Mouse (Mus musculus): ENCODE measurements around the gene Phactr1. TPM values are rescaled to one million over a fixed set of nuclear protein-coding genes. Genes with fewer than 3 reads are reported as not detected.

Phactr1 gene
- total and polyA plus RNA-seq, 2 experiments from 2014 or later: 84.5 to 106 TPM

DNA sequence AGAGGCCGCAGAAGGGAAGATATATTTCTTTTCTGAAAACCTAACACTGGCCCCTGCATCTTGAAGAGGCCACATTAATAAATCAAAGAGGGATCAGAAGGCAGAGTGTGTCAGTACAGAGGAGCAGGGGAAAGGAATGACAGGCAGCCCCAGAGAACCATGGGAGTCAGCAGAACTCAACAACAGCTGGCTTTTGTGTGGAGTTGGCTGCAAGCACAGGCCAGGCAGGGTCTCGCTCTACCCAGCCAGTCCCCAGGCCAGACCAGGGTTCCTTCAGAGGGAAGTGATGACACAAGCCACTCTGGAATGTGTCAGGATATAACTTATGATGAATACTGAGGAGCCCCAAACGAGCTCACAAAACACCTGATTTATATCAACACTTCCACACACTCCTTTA lies 479.0 kb downstream of the Phactr1 start:
- Histone ChIP-seq H3K4me3 (ENCODE audit: low read depth, low read length) (no peak overlapping the region), H3K27me3 (ENCODE audit: insufficient read depth, low read length) (no peaks in the 10 kb centered on the region), H3K9ac (no peak overlapping the region), H3K4me1 (ENCODE audit: insufficient read depth) (no peaks in the 10 kb centered on the region), H3K4me2 (ENCODE audit: low read depth) (no peak overlapping the region), H3K9me3 (ENCODE audit: low read length) (no peaks in the 10 kb centered on the region), H3K27ac (ENCODE audit: low read depth, low read length) (no peak overlapping the region), H3K36me3 (ENCODE audit: insufficient read depth) (peaks cover 33% of the 10 kb centered on the region)
- ATAC-seq (no peak), DNase-seq (no peak)
- TF ChIP-seq CTCF (IDR thresholded peaks at IDR 0.05; ENCODE audit: low read depth): no peak
- WGBS: 86% methylated on average over 3 of the region's 3 CpGs

DNA sequence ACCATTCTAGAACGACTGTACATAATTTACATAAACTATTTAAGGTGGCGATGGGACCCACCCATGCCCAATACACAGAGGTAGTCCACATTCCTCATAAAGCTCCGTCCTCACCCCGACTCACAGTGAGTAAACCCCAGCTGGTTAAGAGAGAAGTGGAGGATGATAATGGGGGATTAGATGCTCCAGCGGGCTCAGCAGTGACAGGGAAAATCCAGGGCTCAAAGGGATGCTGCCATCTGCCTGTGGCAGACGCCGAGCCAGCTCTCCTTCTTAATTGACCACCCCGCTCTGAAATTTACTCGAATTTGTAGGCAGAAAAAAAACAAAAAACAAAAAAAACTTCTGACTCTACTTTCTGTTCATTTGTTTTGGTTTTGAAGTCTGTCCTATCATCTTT lies 487.3 kb downstream of the Phactr1 start:
- Histone ChIP-seq H3K36me3 (ENCODE audit: insufficient read depth) (peaks cover 11% of the 10 kb centered on the region), H3K4me2 (ENCODE audit: low read depth) (no peak overlapping the region), H3K9ac (no peak overlapping the region), H3K27ac (ENCODE audit: low read depth, low read length) (no peak overlapping the region), H3K9me3 (ENCODE audit: low read length) (no peaks in the 10 kb centered on the region), H3K27me3 (ENCODE audit: insufficient read depth, low read length) (no peaks in the 10 kb centered on the region), H3K4me1 (ENCODE audit: insufficient read depth) (no peaks in the 10 kb centered on the region), H3K4me3 (ENCODE audit: low read depth, low read length) (no peak overlapping the region)
- ATAC-seq (no peak), DNase-seq (no peak)
- WGBS: 60% methylated on average over 9 of the region's 9 CpGs
- TF ChIP-seq CTCF (IDR thresholded peaks at IDR 0.05; ENCODE audit: low read depth): no peak

DNA sequence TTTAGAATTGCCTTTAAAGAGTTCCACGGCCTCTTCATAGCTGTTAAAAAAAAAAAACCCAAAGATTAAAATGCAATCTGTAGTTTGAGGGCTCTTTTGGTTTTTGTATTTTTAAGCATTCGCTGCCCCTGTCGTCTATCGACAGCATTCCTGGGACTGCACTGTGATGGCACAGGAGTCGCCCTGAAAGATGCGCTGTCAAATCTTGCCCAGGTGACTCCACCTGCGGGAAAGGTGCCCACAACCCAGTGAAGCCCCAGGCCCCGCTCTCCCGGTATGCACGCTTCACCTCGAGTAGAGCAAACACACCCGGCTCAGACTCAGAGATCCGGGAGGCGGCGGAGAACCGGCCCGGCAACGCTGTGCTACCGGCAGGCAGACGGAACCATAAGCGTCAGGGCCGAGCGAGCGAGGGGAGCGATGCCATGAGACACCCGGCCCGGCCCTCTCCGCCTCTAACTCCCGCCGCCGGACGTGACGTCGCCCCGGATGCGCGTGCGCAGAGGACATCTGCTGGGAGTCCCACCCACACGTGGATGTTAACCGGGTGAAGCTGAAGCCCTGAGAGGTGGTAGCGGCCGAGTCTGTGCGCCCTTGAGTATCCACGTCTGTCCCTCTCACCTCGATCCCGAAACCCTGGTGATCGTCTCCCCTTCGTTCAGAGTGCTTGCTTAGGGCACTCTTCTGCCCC lies 490.7 kb downstream of the Phactr1 start, which contains the start of gene Tbc1d7:
Gene Tbc1d7, minus strand, starts transcription at position 482 of the 691 bp plus-strand sequence.
- WGBS: 2% methylated on average over 48 of the region's 48 CpGs
- ATAC-seq: peak; percentile 97
- peak within 1 kb of the TSS; percentile 54 for H3K4me3 ChIP-seq (ENCODE audit: low read depth, low read length)

DNA sequence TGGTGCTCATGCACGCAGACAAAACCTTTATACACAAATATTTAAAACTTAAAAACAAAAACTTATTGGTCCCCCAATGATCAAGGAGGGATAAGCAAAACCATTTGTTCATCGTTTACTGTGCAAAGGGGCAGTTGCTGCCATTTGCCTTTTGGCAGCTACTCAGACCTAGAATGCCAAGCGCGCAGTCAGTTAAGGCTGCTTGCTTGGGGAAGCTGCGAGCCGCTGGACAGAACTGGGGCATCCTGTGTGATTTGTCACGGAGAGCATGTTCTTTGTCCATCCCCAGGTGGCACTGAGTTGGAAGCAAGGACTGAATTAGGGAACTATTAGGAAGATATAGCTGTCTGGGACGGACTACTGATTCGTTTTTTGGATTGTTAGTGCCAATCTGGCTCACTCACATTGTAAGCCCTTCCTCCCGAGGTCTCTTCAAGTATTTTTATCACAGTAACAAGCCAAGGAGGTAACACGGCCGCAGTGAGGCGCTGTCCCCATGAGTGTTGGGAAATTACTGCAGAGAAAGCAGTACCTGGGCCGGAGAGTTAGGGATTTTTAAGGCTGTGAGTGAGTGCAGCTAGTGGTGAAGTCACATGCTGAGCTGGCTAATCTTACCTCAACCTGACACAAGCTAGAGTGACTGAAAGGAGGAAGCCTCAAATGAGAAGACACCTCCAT lies 491.8 kb downstream of the Phactr1 start:
- ATAC-seq: no peak
- 38% methylated on average over 14 of the region's 14 CpGs for WGBS
- DNase-seq: peak; percentile 29
- Histone ChIP-seq H3K27me3 (ENCODE audit: insufficient read depth, low read length) (no peaks in the 10 kb centered on the region), H3K4me2 (ENCODE audit: low read depth) (peak overlapping the region; percentile 78), H3K4me3 (ENCODE audit: low read depth, low read length) (peak overlapping the region; percentile 54), H3K4me1 (ENCODE audit: insufficient read depth) (no peaks in the 10 kb centered on the region), H3K36me3 (ENCODE audit: insufficient read depth) (no peaks in the 10 kb centered on the region), H3K9ac (peak overlapping the region; percentile 80; the same call in 1 of the 2 replicates), H3K9me3 (ENCODE audit: low read length) (no peaks in the 10 kb centered on the region), H3K27ac (ENCODE audit: low read depth, low read length) (no peak overlapping the region)
- peak; percentile 51 for TF ChIP-seq CTCF (IDR thresholded peaks at IDR 0.05; ENCODE audit: low read depth)

More for the DNA sequence above, 490.7 kb downstream of the Phactr1 start, which contains the start of gene Tbc1d7:
- H3K27me3 ChIP-seq (ENCODE audit: insufficient read depth, low read length): no peaks in the 10 kb centered on the region
- no peaks in the 10 kb centered on the region; the same call in 1 of the 2 replicates for H3K36me3 ChIP-seq (ENCODE audit: insufficient read depth)
- H3K9ac ChIP-seq: peak within 1 kb of the TSS; percentile 80
- no peaks in the 10 kb centered on the region for H3K4me1 ChIP-seq (ENCODE audit: insufficient read depth)
- peak within 1 kb of the TSS; percentile 78 for H3K4me2 ChIP-seq (ENCODE audit: low read depth)
- TF ChIP-seq CTCF (IDR thresholded peaks at IDR 0.05; ENCODE audit: low read depth): peak; percentile 17; the same call in 1 of the 2 replicates
- no peaks in the 10 kb centered on the region for H3K9me3 ChIP-seq (ENCODE audit: low read length)
- peak within 1 kb of the TSS; percentile 83 for H3K27ac ChIP-seq (ENCODE audit: low read depth, low read length)
- DNase-seq: peak; percentile 99

DNA sequence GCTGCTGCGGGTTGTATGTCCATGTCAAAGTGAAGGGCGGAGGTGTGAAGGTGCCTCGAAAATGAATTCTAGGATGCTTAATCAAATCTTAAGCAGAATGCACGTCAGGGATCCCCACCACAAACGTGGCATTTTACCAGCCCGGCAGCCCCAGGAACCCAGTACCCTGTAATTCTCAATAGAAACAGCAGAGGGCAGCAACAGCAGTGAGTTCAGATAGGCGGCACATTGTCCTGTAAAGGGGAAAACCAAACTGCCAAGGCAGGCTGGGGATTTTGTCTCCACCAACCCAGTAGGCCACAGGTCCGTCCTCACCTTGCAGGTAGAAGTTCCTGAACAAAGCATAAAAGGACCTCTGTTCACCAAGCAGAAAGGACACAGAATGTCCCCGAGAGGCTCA lies 492.8 kb downstream of the Phactr1 start:
- ATAC-seq: no peak
- peak; percentile 79 for TF ChIP-seq CTCF (IDR thresholded peaks at IDR 0.05; ENCODE audit: low read depth)

DNA sequence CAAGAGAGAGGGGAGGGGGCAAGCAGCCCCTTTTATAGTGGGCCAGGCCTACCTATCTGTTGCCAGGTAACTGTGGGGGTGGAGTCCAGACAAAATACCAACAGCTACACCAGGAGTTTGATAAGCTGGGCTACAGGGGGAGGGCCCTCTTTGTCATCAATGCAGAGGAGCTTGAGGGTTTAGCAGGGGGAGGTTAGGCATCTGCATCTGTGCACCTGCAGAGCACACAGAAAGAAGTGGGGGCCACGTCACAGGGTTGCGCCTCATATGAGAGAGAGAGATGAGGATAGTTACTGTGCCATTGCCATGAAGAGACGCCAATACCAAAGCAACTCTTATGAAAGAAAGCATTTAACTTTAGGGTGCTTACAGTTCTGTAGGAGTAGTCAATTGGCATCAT lies 496.3 kb downstream of the Phactr1 start:
- no peak overlapping the region for H3K9ac ChIP-seq
- H3K4me2 ChIP-seq (ENCODE audit: low read depth): no peak overlapping the region
- DNase-seq (no peak), ATAC-seq (no peak)
- H3K27me3 ChIP-seq (ENCODE audit: insufficient read depth, low read length): no peaks in the 10 kb centered on the region
- no peaks in the 10 kb centered on the region for H3K4me1 ChIP-seq (ENCODE audit: insufficient read depth)
- no peak overlapping the region for H3K4me3 ChIP-seq (ENCODE audit: low read depth, low read length)
- no peak overlapping the region for H3K27ac ChIP-seq (ENCODE audit: low read depth, low read length)
- no peak for TF ChIP-seq CTCF (IDR thresholded peaks at IDR 0.05; ENCODE audit: low read depth)
- no peaks in the 10 kb centered on the region for H3K9me3 ChIP-seq (ENCODE audit: low read length)
- no peaks in the 10 kb centered on the region for H3K36me3 ChIP-seq (ENCODE audit: insufficient read depth)
- 94% methylated on average over 3 of the region's 3 CpGs for WGBS

More for the DNA sequence above, 492.8 kb downstream of the Phactr1 start:
- H3K27ac ChIP-seq (ENCODE audit: low read depth, low read length): no peak overlapping the region
- H3K27me3 ChIP-seq (ENCODE audit: insufficient read depth, low read length): no peaks in the 10 kb centered on the region
- H3K4me3 ChIP-seq (ENCODE audit: low read depth, low read length): no peak overlapping the region
- H3K9ac ChIP-seq: no peak overlapping the region
- no peaks in the 10 kb centered on the region for H3K9me3 ChIP-seq (ENCODE audit: low read length)
- H3K36me3 ChIP-seq (ENCODE audit: insufficient read depth): no peaks in the 10 kb centered on the region
- peak; percentile 85 for DNase-seq
- 16% methylated on average over 9 of the region's 9 CpGs for WGBS
- H3K4me1 ChIP-seq (ENCODE audit: insufficient read depth): no peaks in the 10 kb centered on the region
- H3K4me2 ChIP-seq (ENCODE audit: low read depth): no peak overlapping the region

DNA sequence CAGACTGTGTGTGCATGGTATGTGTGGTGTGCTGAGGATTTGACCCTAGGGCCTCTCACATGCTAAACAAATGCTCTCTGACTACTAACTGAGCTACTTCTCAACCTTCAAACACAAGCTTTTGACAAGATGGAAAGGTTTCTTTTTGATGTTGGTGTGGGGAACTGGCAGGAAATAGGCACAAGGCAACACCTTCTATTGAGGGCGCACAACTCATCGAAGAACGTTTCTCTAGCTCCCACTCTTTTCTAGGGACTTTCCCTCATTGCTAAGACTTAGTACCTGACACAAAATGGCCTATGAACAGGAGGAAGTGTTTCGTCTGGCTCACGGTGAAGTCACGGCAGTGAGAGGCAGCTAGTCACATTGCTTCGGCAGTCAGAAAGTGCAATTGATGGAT lies 496.9 kb downstream of the Phactr1 start:
- Histone ChIP-seq H3K9me3 (ENCODE audit: low read length) (no peaks in the 10 kb centered on the region), H3K4me2 (ENCODE audit: low read depth) (no peak overlapping the region), H3K27ac (ENCODE audit: low read depth, low read length) (no peak overlapping the region), H3K4me1 (ENCODE audit: insufficient read depth) (no peaks in the 10 kb centered on the region), H3K27me3 (ENCODE audit: insufficient read depth, low read length) (no peaks in the 10 kb centered on the region), H3K36me3 (ENCODE audit: insufficient read depth) (no peaks in the 10 kb centered on the region), H3K4me3 (ENCODE audit: low read depth, low read length) (no peak overlapping the region), H3K9ac (no peak overlapping the region)
- ATAC-seq: no peak
- 94% methylated on average over 7 of the region's 7 CpGs for WGBS
- no peak for DNase-seq
- no peak for TF ChIP-seq CTCF (IDR thresholded peaks at IDR 0.05; ENCODE audit: low read depth)
